ENCODE assay signal across 12 mouse cellular contexts in the genomic region with DNA sequence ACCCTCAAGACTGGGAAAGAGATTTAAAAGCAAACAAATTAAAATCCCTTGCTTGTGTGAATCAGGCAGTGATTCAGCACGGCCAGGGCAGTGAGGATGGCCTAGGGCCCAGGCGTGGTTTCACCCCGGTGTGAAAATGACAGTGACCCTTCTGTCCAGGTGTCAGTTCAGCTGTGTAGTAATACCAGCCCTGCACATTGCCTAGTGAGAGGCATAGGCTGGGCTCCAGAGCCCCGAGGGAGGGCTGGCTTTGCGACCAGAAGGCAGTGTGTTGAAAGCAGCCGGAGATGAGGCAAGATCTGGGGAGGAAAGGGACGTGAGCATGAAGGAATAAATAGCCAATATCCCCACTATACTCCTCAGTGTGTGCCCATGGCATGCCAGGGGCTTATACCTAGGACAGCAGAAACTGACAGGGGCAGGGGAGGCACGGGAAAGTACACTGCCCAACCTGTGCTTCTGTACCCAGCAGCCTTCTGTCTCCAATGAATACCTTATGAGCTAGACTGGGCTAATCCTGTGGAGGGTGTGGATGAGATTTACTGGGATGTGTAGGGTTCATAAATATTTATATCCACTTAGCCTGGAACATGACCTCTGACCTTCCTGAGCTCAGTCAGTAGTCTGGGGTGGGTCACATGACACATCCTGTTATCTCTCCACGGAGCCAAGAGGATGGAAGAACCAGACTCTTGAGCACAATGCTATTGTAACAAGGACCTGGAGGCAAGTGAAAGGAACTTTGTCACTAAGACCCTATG. TPM values are rescaled to one million over a fixed set of nuclear protein-coding genes. Genes with fewer than 3 reads are reported as not detected.
A peak's percentile ranks its signal among the peaks of the same experiment; 100 is the strongest.
DNase-seq lines count a peak whose midpoint lies in the region; ATAC-seq and TF ChIP-seq lines count a peak whose summit lies in the region.
"Had no signal": no experiment of that assay in that cellular context is flagged by ENCODE, and none has a peak within 500 bp of the region (broad histone marks: within the 10 kb centered on the region; RNA-seq: fewer than 3 reads in every experiment).

No protein-coding gene starts in this region.

- no peak for TF ChIP-seq CTCF in lung, embryonic 14.5 days (IDR thresholded peaks at IDR 0.05; ENCODE audit: low read depth)

- peaks cover 6% of the 10 kb centered on the region; the same call in 1 of the 2 replicates for H3K4me1 ChIP-seq in midbrain, embryonic 12.5 days
- H3K4me1 ChIP-seq in midbrain, embryonic 15.5 days = no peaks in the 10 kb centered on the region
- H3K4me1 ChIP-seq in lung, embryonic 14.5 days (ENCODE audit: insufficient read depth) = no peaks in the 10 kb centered on the region

- no peaks in the 10 kb centered on the region for H3K27me3 ChIP-seq in midbrain, embryonic 12.5 days
- no peaks in the 10 kb centered on the region for H3K27me3 ChIP-seq in midbrain, embryonic 15.5 days (replicated peaks)
- H3K27me3 ChIP-seq in lung, embryonic 14.5 days (ENCODE audit: insufficient read depth, low read length) = no peaks in the 10 kb centered on the region

- no peak overlapping the region for H3K9ac ChIP-seq in midbrain, embryonic 12.5 days (replicated peaks)
- no peak overlapping the region for H3K9ac ChIP-seq in midbrain, embryonic 15.5 days
- no peak overlapping the region for H3K9ac ChIP-seq in lung, embryonic 14.5 days

- no peak for ATAC-seq in cerebellum, adult (ENCODE audit: insufficient number of reproducible peaks, low FRiP score, low TSS enrichment)
- ATAC-seq in midbrain, embryonic 12.5 days (ENCODE audit: low FRiP score, low read depth) = peak; percentile 62; the same call in 1 of the 2 replicates
- no peak for ATAC-seq in midbrain, embryonic 15.5 days (replicated peaks)
- no peak for ATAC-seq in lung, embryonic 14.5 days (ENCODE audit: insufficient read depth)

- peak; percentile 28 to 42 for DNase-seq in cerebellum, postnatal 14 days
- DNase-seq in lung, embryonic 14.5 days = peak; percentile 5
- no peak for DNase-seq in T-cell, adult 2 months (ENCODE audit: low spot score)
- no peak for DNase-seq in layer of hippocampus, adult 18-20 months (ENCODE audit: low spot score in 2 of 2)
- no peak for DNase-seq in cerebellum, adult 11-12 months
- DNase-seq: heart, postnatal 14 days; layer of hippocampus, postnatal 36 days; thymus, postnatal 25 days had no signal

- peak overlapping the region; percentile 71; the same call in 1 of the 2 replicates for H3K27ac ChIP-seq in midbrain, embryonic 12.5 days (replicated peaks)
- no peak overlapping the region for H3K27ac ChIP-seq in midbrain, embryonic 15.5 days
- no peak overlapping the region for H3K27ac ChIP-seq in lung, embryonic 14.5 days (ENCODE audit: low read depth)

- H3K36me3 ChIP-seq in midbrain, embryonic 12.5 days = peaks cover 20% of the 10 kb centered on the region; the same call in 1 of the 2 replicates
- no peaks in the 10 kb centered on the region for H3K36me3 ChIP-seq in midbrain, embryonic 15.5 days (replicated peaks)
- no peaks in the 10 kb centered on the region for H3K36me3 ChIP-seq in lung, embryonic 14.5 days (ENCODE audit: insufficient read depth)

- H3K4me3 ChIP-seq in midbrain, embryonic 12.5 days = no peak overlapping the region
- H3K4me3 ChIP-seq in midbrain, embryonic 15.5 days = no peak overlapping the region
- H3K4me3 ChIP-seq in lung, embryonic 14.5 days (ENCODE audit: low read depth, low read length) = no peak overlapping the region

- 50% methylated on average over 9 of the region's 9 CpGs for WGBS in midbrain, embryonic 12.5 days
- 51% methylated on average over 9 of the region's 9 CpGs for WGBS in midbrain, embryonic 15.5 days
- 62% methylated on average over 9 of the region's 9 CpGs for WGBS in lung, embryonic 14.5 days

- no peaks in the 10 kb centered on the region for H3K9me3 ChIP-seq in midbrain, embryonic 12.5 days
- no peaks in the 10 kb centered on the region for H3K9me3 ChIP-seq in midbrain, embryonic 15.5 days
- H3K9me3 ChIP-seq in lung, embryonic 14.5 days (ENCODE audit: low read depth, low read length) = no peaks in the 10 kb centered on the region

- no peak overlapping the region for H3K4me2 ChIP-seq in midbrain, embryonic 12.5 days (replicated peaks)
- H3K4me2 ChIP-seq in midbrain, embryonic 15.5 days = no peak overlapping the region
- H3K4me2 ChIP-seq in lung, embryonic 14.5 days = no peak overlapping the region
- H3K4me2 ChIP-seq: liver, embryonic 11.5 days had no signal

RNA-seq across cellular contexts. Expression of a gene that starts 25.9 kb away (rescaled TPM):
- polyA plus RNA-seq in midbrain, embryonic 12.5 days (2016; fragmentation: Nextera tagmentation; extraction: Ambion mirVana) = 16.3 and 16.4 TPM in 2 replicates
- 23.3 and 25.9 TPM in 2 replicates for polyA plus RNA-seq in midbrain, embryonic 15.5 days (2015; fragmentation: Nextera tagmentation; extraction: Ambion mirVana)
- polyA plus RNA-seq in lung, embryonic 14.5 days (2014; fragmentation: Nextera tagmentation; extraction: Ambion mirVana) = 15.8 and 16.9 TPM in 2 replicates
- 100 to 1,000 TPM; 268 to 271 TPM for total RNA-seq in layer of hippocampus, adult 18-20 months (2021)

Comparison
In these comparisons a context has a peak if more than half of its experiments do, and no peak if none do; other contexts are left out.
1. DNase-seq: peak in cerebellum, postnatal 14 days (2 of 2) and lung, embryonic 14.5 days (single experiment); none in T-cell, adult 2 months (single experiment), layer of hippocampus, adult 18-20 months (0 of 2) and cerebellum, adult 11-12 months (single experiment).